Mouse (Mus musculus): ENCODE measurements around the gene Ttc7b. TPM values are rescaled to one million over a fixed set of nuclear protein-coding genes. Genes with fewer than 3 reads are reported as not detected.

Gene Ttc7b
- total and polyA plus RNA-seq, 3 experiments, result 11.7 to 23.7 TPM; not detected in 1

DNA sequence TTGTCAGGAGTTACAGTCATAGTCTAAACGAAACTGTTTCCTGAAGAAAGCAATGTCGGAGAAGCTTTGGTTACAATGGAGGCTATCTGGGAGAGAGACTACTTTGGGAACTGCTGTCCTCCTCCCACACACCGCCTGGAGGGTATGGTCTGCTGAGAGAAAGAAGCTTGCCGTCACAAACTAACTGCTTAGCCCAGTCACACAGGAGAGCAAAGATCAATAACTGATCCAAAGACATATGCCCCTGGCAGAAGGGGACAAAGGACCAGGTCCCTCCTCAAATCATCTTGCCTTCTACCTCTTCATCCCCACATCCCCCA, 117.7 kb downstream of the Ttc7b start:
- Histone ChIP-seq H3K36me3 (ENCODE audit: control insufficient read depth in 1 of 2, insufficient read depth in 2 of 2, low read length in 2 of 2) (no peaks in the 10 kb centered on the region), H3K4me1 (ENCODE audit: control insufficient read depth in 1 of 2, insufficient read depth in 2 of 2, low read length in 2 of 2) (no peaks in the 10 kb centered on the region), H3K27me3 (ENCODE audit: control insufficient read depth in 1 of 2, insufficient read depth in 2 of 2, low read length in 2 of 2) (no peaks in the 10 kb centered on the region), H3K9me3 (replicated peaks; ENCODE audit: insufficient read depth, low read length) (no peaks in the 10 kb centered on the region), H3K9ac (ENCODE audit: control insufficient read depth, low read depth, low read length, poor library complexity, severe bottlenecking) (no peak overlapping the region), H3K27ac (ENCODE audit: control insufficient read depth, low read depth, low read length) (no peak overlapping the region), H3K79me2 (ENCODE audit: control insufficient read depth, insufficient read depth, low read length, poor library complexity) (no peaks in the 10 kb centered on the region), H3K4me3 (ENCODE audit: control insufficient read depth in 1 of 2, insufficient read depth in 1 of 2, low read depth in 2 of 2, low read length in 2 of 2) (no peak overlapping the region)
- TF ChIP-seq ZMIZ1 (IDR thresholded peaks at IDR 0.05; ENCODE audit: low read depth, low read length) (no peak), TAL1 (IDR thresholded peaks at IDR 0.05; ENCODE audit: low read length) (no peak), MEF2A (IDR thresholded peaks at IDR 0.05; ENCODE audit: extremely low read depth, insufficient replicate concordance, low read depth, low read length, poor library complexity, severe bottlenecking) (no peak), RAD21 (IDR thresholded peaks at IDR 0.05; ENCODE audit: low read depth, low read length) (no peak), ZNF384 (IDR thresholded peaks at IDR 0.05; ENCODE audit: low read depth, low read length) (no peak), E2F4 (IDR thresholded peaks at IDR 0.05; ENCODE audit: borderline replicate concordance, low read depth, low read length) (no peak), POLR2A (IDR thresholded peaks at IDR 0.05; ENCODE audit: control insufficient read depth in 1 of 2, insufficient read depth in 1 of 2, low read depth in 1 of 2, low read length in 2 of 2, poor library complexity in 1 of 2) (no peak), CHD2 (IDR thresholded peaks at IDR 0.05; ENCODE audit: low read length) (no peak), CHD1 (IDR thresholded peaks at IDR 0.05; ENCODE audit: low read depth, low read length) (no peak), KAT2A (conservative IDR thresholded peaks at IDR 0.05; ENCODE audit: low read depth, low read length) (no peak), USF2 (IDR thresholded peaks at IDR 0.05; ENCODE audit: borderline replicate concordance in 1 of 2, insufficient read depth in 1 of 2, low read depth in 1 of 2, low read length in 2 of 2) (no peak), MAX (IDR thresholded peaks at IDR 0.05; ENCODE audit: low read length) (no peak), UBTF (IDR thresholded peaks at IDR 0.05; ENCODE audit: borderline replicate concordance, insufficient read depth, low read depth, low read length) (no peak)
- DNase-seq (ENCODE audit: low read depth, low spot score), result no peak

DNA sequence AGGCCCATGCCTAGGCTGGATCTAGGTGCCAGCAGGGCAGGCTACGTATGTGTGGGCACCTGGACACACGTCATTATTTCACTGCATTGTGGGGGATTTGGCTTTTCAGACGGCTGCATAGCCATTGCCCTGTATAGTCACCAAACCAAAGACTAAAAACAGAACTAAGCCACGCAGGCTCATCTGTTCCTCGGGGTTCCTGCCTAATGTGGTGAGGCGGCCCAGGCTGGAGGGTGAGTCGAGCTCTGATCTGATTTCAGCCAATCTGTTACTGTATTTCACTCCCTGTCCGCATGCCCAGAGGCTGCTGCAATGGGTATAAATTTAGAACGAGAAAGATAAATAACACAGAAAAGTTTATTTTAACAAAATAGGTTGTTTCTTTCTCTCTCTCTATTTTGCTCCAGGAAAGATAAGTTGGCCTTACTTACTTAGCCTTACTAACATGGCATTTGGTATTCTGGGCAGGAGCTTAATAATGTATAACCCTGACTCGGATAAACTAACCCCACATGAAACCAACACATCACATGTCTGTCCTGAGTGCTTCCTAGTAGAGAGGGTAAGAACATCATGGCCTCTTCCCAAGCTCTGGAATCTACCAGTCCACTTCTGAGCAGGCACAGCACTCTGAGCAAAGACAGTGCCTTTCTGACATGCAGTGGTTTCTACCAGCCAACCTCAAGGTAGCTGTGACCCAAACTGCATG, 118.2 kb downstream of the Ttc7b start:
- TF ChIP-seq ELF1 (IDR thresholded peaks at IDR 0.05; ENCODE audit: low read depth, low read length) (no peak), MAZ (IDR thresholded peaks at IDR 0.05; ENCODE audit: low read depth, low read length) (no peak), TBP (IDR thresholded peaks at IDR 0.05; ENCODE audit: low read depth, low read length) (no peak), CHD2 (IDR thresholded peaks at IDR 0.05; ENCODE audit: low read length) (no peak), MAFK (IDR thresholded peaks at IDR 0.05; ENCODE audit: borderline replicate concordance, low read depth, low read length) (no peak), JUND (IDR thresholded peaks at IDR 0.05; ENCODE audit: low read depth, low read length) (no peak), MYB (IDR thresholded peaks at IDR 0.05; ENCODE audit: low read depth, low read length) (no peak), NRF1 (IDR thresholded peaks at IDR 0.05; ENCODE audit: insufficient read depth, low read depth, low read length, poor library complexity, severe bottlenecking) (no peak), NELFE (IDR thresholded peaks at IDR 0.05; ENCODE audit: low read depth, low read length) (no peak), CTCF (IDR thresholded peaks at IDR 0.05 in 2 of 3, conservative IDR thresholded peaks at IDR 0.05 in 1 of 3; ENCODE audit: control insufficient read depth in 1 of 3, insufficient read depth in 1 of 3, low read depth in 2 of 3, low read length in 3 of 3, poor library complexity in 1 of 3, severe bottlenecking in 1 of 3) (no peak), TCF12 (IDR thresholded peaks at IDR 0.05; ENCODE audit: low read depth, low read length) (no peak), RCOR1 (IDR thresholded peaks at IDR 0.05; ENCODE audit: low read depth, low read length) (no peak), MAX (IDR thresholded peaks at IDR 0.05; ENCODE audit: low read length) (no peak), USF2 (IDR thresholded peaks at IDR 0.05; ENCODE audit: borderline replicate concordance in 1 of 2, insufficient read depth in 1 of 2, low read depth in 1 of 2, low read length in 2 of 2) (no peak)
- no peaks in the 10 kb centered on the region for H3K79me2 ChIP-seq (ENCODE audit: control insufficient read depth, insufficient read depth, low read length, poor library complexity)
- DNase-seq (ENCODE audit: low read depth, low spot score), result no peak
- no peak overlapping the region for H3K9ac ChIP-seq (ENCODE audit: control insufficient read depth, low read depth, low read length, poor library complexity, severe bottlenecking)
- H3K27me3 ChIP-seq (ENCODE audit: control insufficient read depth in 1 of 2, insufficient read depth in 2 of 2, low read length in 2 of 2), result no peaks in the 10 kb centered on the region
- H3K27ac ChIP-seq (ENCODE audit: control insufficient read depth, low read depth, low read length), result no peak overlapping the region
- H3K36me3 ChIP-seq (ENCODE audit: control insufficient read depth in 1 of 2, insufficient read depth in 2 of 2, low read length in 2 of 2), result no peaks in the 10 kb centered on the region
- no peaks in the 10 kb centered on the region for H3K9me3 ChIP-seq (replicated peaks; ENCODE audit: insufficient read depth, low read length)
- no peak overlapping the region for H3K4me3 ChIP-seq (ENCODE audit: control insufficient read depth in 1 of 2, insufficient read depth in 1 of 2, low read depth in 2 of 2, low read length in 2 of 2)
- H3K4me1 ChIP-seq (ENCODE audit: control insufficient read depth in 1 of 2, insufficient read depth in 2 of 2, low read length in 2 of 2), result no peaks in the 10 kb centered on the region
